Mouse (Mus musculus) embryo, embryonic 10.5 days (tissue): ENCODE measurements around the gene Dnajb9.
"Not testable (repeated sequence)": the region's sequence is repeated elsewhere in the genome, so short reads cannot be mapped to it uniquely, and the experiment has no call there.

Source experiments
- DNase-seq: peaks from one replicate; pipeline ENCODE4 v3.0.0-alpha.2; 2015; ENCODE audit warnings: low spot score

The Dnajb9 gene

DNA sequence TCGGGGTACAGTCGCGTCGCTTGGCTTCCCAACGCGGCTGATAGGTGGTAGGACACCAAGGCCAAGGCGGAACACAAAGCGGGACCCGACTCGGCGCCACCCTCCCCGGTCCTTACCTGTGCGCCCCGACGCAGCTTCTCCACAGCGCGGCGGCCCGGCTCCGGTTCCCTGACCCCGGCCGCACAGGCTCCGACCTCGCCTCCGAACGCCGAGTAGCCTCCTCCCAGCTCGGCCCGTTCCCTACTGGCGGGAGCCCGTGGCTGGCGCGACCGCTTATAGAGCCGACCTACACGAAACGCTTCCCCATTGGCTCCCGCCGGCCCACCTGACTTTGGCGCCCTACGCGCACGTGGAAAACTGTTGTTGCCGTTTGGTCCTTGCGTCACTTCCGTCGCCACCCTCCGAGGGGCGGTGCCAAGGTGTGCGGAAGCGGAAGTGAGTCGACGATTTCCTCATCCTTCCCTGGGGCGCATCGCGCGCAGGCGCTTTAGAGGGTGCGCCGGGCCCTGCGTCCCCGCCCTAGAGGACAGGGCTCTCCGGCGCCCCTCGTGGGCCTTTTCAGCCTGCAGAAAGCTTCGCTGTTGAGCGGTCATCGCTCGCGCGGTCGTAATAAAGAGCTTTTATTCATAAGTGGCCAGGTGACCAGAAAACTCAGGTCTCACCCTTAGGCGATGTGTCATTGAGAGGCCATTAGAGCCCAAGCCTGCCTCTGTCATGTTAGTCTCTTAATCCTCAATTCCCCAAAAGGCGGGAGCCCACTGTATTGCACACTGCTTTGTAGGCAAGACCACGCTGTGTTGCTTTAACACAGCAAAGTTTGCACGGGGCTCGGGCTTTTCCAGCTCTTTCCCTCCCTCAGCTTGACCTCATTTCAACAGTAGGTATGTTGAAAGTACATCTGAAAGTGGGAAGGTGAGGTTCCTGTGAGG is at the start of gene Dnajb9:
Gene Dnajb9, minus strand, starts transcription at position 503 of the 929 bp plus-strand sequence.
- peak; percentile 99 for DNase-seq

DNA sequence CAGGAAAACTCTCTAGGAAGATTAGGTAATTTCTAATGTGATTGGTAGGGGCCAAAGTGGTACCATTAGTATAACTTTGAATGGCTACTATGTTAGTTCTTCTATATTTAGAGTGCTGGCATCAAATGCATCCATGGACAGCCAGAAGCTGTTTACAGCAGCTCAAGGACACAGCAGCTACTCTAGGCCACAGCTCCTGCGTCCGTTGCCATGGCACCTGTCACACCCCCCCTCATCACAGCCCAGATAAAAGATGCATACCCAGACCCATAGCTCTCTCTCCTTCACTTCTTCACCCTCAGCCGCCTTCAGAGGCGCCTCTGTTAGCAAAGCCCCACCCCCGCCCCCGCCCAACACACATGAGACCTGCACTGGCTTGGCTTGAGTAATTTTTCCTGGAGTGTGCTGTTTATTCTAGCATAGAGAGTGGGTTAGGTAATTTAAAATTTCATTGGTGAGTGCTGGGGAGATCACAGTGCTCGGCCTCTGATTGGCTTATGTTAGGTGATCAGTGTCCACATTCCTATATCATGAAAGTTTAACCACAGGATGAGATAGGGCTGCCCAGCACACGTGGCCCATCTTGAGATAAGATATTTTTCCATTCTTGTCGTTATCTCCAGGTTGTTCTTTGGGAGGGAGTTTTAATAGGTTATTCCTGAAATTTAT is 38.3 kb upstream of the Dnajb9 start:
- DNase-seq = no peak

DNA sequence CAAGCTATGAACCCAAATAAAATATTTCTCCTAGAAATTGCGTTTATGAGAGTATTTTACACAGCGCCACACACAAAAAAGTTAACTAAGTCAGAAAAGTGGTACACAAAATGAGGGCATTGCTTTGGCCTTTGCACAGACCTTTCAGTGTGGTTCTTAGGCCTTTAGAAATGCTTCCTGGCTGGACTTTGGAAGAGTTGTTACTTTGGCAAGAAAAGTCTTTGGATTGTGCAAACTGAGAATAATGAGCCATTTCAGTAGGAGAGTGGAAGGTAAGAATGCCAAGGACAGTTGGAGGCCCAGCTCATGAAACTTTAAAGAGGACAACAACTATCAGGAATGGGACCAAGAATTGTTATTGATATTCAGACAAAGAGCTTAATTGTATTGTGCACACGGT is 35.6 kb upstream of the Dnajb9 start:
- no peak for DNase-seq

DNA sequence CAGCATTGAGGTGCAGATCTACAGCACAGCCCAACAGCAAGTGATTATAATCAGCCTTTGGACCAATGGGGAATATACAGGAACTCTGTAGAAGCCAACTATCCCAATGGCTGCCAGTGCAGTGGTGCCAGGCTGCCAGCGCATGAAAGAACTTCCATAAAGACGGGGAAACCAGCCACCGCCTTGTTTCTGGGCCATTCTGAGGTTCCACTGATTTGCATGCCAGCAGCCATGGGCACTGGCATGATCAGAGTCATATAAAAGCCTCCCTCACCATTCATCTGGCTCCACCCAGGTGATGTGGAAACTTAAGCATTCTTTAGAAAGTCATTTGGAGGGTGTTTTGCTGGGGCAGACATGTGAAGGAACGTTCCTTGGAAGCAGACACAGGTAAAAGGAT is 32.3 kb upstream of the Dnajb9 start:
- no peak for DNase-seq

DNA sequence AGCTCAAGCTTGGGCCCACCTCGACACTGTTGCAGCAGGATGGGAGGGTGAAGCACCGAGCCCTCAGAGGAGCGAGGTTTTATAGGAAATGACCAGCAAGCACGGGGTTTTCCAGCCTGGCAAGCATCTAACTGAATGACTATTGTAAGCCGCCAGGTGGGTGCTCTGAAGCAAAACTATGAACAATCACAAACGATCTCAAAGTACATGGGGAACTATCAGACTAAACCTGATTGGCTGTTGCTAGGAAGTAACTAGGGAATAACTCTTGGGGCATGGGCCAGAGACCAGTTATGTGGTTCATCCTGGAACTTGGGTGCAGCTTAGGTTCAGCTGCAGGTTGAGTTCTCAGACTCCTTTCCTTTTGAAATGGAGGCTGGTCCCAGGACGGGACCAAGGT is 31.0 kb upstream of the Dnajb9 start:
- DNase-seq = no peak

DNA sequence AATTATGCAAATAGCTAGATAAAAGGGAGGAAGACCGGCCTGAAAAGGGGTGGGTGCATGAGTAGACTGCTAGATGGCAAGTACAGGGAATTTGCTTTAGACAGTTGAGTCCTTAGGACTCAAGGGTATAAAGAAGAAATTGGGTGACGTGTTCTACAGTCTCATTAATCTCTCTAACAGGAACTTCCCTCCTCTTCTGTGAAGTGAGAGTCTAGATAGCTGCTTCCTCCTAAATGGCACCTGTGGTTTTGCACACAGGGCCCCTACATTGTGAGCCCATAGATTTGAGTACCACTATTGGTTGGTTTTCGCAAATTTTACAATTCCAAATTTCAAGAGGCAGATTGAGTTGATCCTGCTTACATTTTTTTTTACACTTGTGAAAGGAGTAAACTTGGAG is 14.5 kb upstream of the Dnajb9 start:
- no peak for DNase-seq

DNA sequence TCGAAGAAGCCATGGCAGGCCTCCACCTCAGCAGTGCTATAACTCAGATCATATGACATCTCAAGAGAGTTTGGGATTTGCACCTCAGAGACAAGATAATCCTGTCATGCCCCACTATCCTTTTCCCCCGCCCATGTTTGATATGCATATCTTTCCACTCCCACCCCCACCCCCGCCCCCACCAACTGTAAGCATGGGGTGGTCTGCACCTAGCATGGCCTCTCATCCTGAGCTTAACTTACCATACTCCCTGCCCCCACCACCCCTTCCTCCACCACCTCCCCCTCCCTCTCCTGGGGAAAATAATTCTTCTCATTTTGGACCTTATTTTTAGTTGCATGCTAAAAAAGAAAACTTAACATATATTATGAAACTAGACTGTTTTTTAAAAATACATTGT is 12.9 kb upstream of the Dnajb9 start:
- DNase-seq = no peak

DNA sequence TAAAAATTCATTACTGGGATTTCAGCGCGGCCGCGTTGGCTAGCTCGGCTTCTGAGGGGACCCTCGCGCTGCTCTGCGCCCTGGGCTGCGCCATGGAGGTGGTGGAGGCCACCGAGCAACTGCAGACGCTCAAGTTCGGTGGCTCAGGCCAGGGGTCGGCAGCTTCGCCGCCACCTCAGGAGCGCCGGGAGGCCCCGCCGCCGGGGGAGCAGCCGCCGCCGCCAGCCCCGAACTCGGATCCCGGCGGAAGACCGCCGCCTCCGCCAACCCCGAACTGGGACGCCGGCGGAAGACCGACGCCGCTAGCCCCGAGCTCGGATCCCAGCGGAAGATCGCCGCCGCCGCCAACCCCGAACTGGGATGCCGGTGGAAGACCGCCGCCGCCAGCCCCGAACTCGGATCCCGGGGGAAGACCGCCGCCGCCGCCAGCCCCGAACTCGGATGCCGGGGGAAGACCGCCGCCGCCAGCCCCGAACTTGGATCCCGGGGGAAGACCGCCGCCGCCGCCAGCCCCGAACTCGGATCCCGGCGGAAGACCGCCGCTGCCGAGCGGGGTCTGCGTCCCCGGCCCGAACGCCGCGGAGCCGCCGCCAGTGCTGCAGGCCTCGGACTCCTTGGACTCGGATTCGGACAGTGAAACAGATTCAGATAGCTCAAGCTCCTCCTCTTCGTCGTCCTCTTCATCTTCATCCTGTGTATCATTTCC is 11.7 kb upstream of the Dnajb9 start:
- peak; percentile 34 for DNase-seq

DNA sequence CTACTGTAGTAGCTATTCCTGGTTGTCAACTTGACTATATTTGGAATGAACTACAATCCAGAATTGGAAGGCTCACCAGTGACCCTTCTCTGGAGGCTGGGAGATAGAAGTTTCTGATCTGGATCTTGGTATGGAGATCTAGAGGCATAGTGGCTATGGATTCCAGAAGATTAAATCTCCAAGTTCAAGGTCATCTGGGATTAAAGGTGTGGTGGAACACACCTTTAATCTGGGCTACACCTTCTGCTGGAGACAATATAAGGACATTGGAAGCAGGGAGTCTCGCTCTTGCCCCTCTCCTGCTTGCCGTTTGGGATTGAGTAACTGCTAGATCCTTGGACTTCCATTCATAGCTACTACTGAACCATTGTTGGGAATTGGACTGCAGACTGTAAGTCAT is 10.9 kb upstream of the Dnajb9 start, which contains the start of gene Pnpla8:
Gene Pnpla8, plus strand, starts transcription at position 301 of the 400 bp plus-strand sequence.
- DNase-seq = not testable (repeated sequence)

DNA sequence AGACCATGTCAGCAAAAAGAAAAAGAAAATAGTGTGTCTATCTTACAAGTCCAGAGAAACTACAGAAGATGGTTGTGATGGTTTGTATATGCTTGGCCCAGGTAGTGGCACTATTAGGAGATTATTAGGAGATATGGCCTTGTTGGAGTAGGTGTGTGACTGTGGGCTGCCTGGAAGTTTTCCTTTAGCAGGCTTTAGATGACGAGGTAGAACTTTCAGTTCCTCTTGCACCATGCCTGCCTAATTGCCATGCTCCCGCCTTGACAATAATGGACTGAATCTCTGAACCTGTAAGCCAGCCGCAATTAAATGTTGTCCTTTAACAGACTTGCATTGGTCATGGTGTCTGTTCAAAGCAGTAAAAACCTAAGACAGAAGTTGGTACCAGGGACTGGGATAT is 1.4 kb upstream of the Dnajb9 start:
- no peak for DNase-seq

DNA sequence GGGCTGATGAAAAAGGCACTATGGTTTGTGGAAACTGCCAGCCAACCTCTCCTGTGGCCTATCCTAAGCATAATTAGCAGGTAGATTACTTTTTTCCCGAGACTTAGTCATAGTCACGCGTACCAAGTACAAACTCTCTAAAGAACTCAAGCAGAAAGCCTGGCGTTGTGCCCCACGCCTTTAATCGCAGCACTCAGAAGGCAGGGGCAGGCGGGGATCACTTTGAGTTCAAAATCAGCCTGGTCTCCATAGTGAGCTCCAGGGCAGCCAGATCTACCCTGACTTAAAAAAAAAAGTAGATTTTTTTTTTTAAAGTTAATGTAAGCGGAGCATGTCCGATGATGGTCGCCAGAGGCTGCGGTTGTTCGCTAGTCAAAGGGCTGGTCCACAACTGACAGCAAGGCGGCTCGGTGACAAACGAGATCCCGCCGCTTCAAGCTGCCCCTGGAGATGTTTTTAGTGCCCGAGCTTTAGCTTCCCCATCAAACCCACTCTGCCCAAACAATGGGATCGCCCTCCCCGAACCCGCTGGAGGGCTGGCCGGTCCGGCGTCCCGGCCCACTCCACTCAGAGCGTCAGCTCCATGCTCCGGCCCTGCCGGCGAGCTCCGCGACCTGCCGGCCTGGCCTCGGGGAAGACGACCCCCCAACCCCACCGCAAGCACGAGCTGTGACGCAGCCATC is 844 bp downstream of the Dnajb9 start:
- DNase-seq = peak; percentile 62

DNA sequence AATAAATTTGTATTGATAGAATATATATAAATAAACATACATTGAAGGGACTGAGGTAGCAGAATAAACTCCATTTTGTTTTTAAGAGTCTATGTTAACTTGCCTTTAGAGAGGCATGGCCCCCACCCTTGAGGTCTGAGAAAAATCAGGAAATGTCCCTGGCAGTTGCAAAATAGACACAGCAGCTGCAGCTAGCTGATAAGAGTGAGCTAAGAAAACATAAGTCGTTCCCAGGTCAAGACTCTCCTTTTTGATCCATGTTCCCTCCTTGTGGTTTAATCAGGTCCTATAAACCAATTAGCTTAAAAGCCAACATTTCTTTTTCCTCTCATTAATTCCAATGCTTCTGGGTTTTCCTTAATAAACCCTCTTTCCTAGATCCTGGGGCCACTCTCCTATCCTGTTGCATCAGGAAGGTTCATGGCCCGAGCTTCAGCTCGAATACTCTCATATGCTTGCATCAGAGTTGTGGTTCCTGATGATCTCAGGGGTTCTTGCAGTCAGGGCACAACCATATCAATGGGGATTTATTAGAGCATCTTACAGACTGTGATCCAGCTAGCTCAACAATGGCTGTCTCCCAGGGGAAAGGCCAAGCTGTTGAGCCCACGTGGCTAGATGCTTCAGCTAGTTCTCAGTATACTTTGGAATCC is 12.1 kb downstream of the Dnajb9 start:
- DNase-seq = peak; percentile 17

DNA sequence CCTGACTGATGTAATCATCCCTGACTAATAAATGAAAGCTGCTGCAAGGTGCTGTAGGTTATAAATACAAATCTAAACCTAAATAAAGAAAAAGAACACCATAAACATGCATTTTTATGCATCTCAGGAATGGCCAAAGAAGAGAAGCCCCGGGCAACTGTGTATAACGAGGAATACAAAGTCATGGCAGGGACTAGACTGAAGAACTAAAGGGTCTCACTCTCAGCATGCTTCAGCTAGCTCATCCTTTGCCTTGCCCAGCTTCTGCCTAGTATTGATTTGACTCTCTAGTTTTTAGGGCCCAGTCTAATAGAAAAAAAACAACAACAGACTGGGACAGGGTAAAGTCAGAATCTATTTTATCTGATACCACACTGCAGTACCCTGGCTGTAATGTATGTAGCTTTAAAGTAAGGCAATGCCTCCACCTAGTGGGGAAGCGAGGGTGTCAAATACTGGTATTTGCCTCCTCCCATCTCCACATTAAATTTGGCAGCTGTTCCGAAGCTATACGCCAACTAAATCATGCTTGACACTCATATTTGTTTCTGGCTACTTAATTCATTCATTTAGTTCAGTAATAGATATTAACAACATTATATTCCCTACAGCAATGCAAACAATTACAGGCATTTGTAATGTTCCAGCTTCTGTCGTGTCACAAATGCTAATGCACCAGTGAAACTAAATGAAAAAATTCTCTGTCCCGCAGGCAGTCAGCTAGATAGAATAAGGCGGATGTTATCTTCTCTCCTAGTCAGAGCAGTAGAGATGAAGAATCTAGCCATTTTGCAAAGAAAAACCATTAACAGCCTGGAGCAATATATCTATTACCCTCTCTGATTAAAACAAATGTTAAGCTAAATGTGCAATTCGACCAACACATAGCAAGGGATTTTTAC is 28.8 kb downstream of the Dnajb9 start:
- DNase-seq = peak; percentile 76

DNA sequence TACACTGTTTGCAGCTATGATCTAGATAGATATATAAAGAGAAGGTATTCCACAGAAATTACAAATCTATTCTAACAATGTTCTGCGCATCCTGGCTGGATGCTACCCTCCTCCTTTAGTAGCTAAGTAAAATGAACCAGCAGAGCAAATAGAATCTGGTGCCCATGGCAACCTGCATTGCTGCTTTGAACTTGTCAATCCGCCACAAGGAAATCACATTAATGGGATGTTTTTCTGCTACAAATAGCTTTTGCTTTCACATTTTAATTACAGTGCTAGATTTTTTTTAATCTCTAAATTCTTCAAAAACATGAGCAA is 33.1 kb downstream of the Dnajb9 start:
- peak; percentile 22 for DNase-seq

DNA sequence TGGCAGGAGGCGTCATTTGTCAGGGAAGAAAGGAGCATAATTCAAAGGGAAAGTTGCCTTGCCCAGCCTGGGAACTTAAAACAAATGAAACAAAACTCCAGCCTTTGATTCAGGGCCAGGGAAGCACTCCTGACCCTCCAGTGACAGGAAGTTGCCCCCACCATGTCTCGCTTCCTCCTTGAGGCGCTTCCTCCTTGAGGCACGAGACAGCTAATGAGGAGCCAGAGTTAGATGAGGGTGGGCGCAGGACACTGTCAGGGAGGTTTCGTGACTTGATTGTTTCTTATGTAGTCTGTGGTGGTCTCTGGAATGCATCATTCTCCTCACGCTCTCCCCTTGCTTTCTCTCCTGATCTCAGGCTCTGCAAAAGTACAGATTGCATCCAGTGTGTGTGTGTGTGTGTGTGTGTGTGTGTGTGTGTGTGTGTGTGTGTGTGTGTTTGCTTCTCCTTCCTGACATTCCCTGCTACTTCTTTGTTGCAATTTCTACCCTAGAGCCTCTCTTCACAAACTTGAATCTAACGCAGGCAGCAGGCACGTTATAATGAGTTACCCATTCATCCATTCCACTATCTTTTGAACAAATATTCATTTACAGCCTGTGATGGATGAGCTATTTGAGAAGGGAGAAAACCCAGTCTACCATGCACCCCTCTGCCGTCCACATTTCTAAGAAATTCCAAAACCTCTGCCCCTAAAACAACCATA is 33.6 kb downstream of the Dnajb9 start:
- peak; percentile 29 for DNase-seq

DNA sequence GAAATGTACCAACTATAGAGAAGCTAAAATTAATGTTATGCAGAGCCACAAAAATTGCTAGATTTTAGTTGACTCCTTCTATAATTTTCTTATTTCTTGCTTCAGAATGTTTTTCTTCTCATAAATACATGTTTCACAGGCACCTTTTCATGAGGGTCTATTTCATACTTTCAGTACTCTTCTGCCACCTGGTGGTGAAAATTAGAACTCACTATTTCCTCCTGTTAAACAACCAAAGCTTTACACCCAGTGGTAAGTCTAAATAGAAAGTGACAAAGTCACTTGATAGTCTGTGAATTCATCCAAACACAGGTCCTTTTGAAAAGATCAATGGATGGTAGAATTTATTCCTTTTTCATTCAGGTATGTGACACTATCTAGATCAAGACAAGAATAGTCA is 43.2 kb downstream of the Dnajb9 start:
- peak; percentile 89 for DNase-seq

DNA sequence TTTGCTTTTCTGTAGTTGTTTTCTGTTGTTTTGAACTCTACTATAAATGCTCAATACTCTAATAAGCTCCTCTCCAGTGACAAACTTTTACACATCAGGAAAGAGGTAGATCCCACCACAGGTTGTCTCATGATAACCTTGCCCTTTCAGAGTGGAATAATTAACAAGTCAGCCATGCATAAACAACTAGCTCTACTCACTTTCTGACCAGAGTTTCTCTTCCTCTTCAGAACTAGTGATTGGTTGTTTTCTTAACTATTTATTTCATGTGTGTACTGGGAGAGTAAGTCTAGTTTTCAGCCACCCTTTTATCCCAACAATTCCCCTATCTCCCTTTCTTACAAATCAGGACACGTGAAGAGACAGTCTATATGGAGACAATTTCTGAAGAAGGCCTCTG is 50.8 kb downstream of the Dnajb9 start:
- DNase-seq = no peak
